Mouse (Mus musculus) myocyte (in vitro differentiated cells): ENCODE results near the gene Tmem26.

ENCODE experiments used
- E2F4 ChIP-seq: IDR thresholded peaks from one replicate; pipeline ENCODE4 v1.6.1; 2011; ENCODE audit warnings: mild to moderate bottlenecking, control low read depth, moderate library complexity; ENCODE audit not compliant: insufficient read depth
- MAX ChIP-seq: IDR thresholded peaks from one replicate; pipeline ENCODE4 v1.6.1; 2011; ENCODE audit warnings: low read depth, mild to moderate bottlenecking, control low read depth
- MYOD1 ChIP-seq, 3 experiments: IDR thresholded peaks; one replicate each; pipeline ENCODE4 v1.6.1; 2011; ENCODE audit warnings: control low read depth in 2 of 3, low read depth in 2 of 3, mild to moderate bottlenecking in 2 of 3, moderate library complexity in 1 of 3; ENCODE audit not compliant: insufficient read length in 2 of 3, control insufficient read depth in 1 of 3
- MYOG ChIP-seq, 3 experiments: IDR thresholded peaks; one replicate each; pipeline ENCODE4 v1.6.1; 2011; ENCODE audit warnings: control low read depth in 2 of 3, low read depth in 2 of 3, mild to moderate bottlenecking in 2 of 3; ENCODE audit not compliant: insufficient read length in 2 of 3, control insufficient read depth in 1 of 3, insufficient read depth in 1 of 3
- POLR2A ChIP-seq: IDR thresholded peaks from one replicate; pipeline ENCODE4 v1.6.1; 2011; ENCODE audit warnings: low read depth, mild to moderate bottlenecking, control low read depth, moderate library complexity; ENCODE audit not compliant: insufficient read length
- POLR2AphosphoS2 ChIP-seq: IDR thresholded peaks from one replicate; pipeline ENCODE4 v1.6.1; 2011; ENCODE audit warnings: low read depth, control low read depth; ENCODE audit not compliant: insufficient read length
- REST ChIP-seq: IDR thresholded peaks from one replicate; pipeline ENCODE4 v1.6.1; 2011; ENCODE audit warnings: mild to moderate bottlenecking, control low read depth, moderate library complexity; ENCODE audit not compliant: insufficient read depth, insufficient read length
- SRF ChIP-seq: IDR thresholded peaks from one replicate; pipeline ENCODE4 v1.6.1; 2011; ENCODE audit warnings: low read depth; ENCODE audit not compliant: control insufficient read depth, insufficient read length
- TCF12 ChIP-seq: IDR thresholded peaks from one replicate; pipeline ENCODE4 v1.6.1; 2011; ENCODE audit warnings: mild to moderate bottlenecking, control low read depth; ENCODE audit not compliant: poor library complexity, insufficient read depth, severe bottlenecking
- USF1 ChIP-seq: IDR thresholded peaks from one replicate; pipeline ENCODE4 v1.6.1; 2011; ENCODE audit warnings: low read depth, mild to moderate bottlenecking, control low read depth, moderate library complexity

GRCm38 (mm10) chr10:68759789-68760188, 36.3 kb downstream of the Tmem26 start:
- no peak for TF ChIP-seq POLR2A
- no peak for TF ChIP-seq TCF12
- TF ChIP-seq MAX, result no peak
- no peak for TF ChIP-seq E2F4
- no peak for TF ChIP-seq MYOD1 (IDR thresholded peaks at IDR 0.05; ENCODE audit: control insufficient read depth in 1 of 3, insufficient read length in 2 of 3, low read depth in 2 of 3)
- TF ChIP-seq MYOG (IDR thresholded peaks at IDR 0.05; ENCODE audit: control insufficient read depth in 1 of 3, insufficient read depth in 1 of 3, insufficient read length in 2 of 3, low read depth in 2 of 3), result no peak
- TF ChIP-seq USF1, result no peak
- no peak for TF ChIP-seq POLR2AphosphoS2
- TF ChIP-seq REST, result no peak
- TF ChIP-seq SRF, result no peak
